Mouse (Mus musculus): ENCODE measurements around the gene Tnr. TPM values are rescaled to one million over a fixed set of nuclear protein-coding genes. Genes with fewer than 3 reads are reported as not detected.

Tnr gene
- polyA plus RNA-seq, 1 experiment from 2014 or later: 0.02 TPM

- Histone ChIP-seq H3K9me3 (replicated peaks) (no peaks in the 10 kb centered on the region), H3K4me3 (replicated peaks) (no peak overlapping the region), H3K36me3 (replicated peaks) (no peaks in the 10 kb centered on the region), H3K9ac (no peak overlapping the region), H3K27ac (replicated peaks) (no peak overlapping the region), H3K27me3 (no peaks in the 10 kb centered on the region), H3K4me2 (no peak overlapping the region), H3K4me1 (replicated peaks) (no peaks in the 10 kb centered on the region)
- ATAC-seq (ENCODE audit: insufficient read depth): no peak
These were observed 237.4 kb downstream of the Tnr start for GRCm38 (mm10) chr1:159760970-159761369.

DNA sequence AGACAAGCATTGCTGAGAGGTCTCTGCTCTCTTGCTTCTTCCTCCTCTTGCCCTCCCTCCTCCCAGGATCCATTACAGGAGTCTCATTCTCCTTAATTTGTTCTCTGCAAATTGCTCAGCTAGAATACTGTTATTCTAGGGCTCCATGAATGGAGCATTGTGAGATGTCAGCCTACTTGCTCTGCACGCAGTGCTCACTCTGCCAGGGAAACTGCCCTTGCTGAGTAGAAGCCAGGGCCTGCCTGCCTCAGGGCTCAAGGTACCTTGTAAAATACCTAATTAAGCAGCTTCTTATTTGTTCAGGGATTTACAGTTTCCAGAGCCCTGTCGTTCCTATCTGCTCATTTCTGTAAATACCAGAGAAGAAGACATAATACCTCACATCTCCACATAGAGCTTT, 240.3 kb downstream of the Tnr start:
- Histone ChIP-seq H3K27ac (replicated peaks) (no peak overlapping the region), H3K27me3 (no peaks in the 10 kb centered on the region), H3K9ac (no peak overlapping the region), H3K4me2 (no peak overlapping the region), H3K4me1 (replicated peaks) (no peaks in the 10 kb centered on the region), H3K4me3 (replicated peaks) (no peak overlapping the region), H3K9me3 (replicated peaks) (no peaks in the 10 kb centered on the region), H3K36me3 (replicated peaks) (no peaks in the 10 kb centered on the region)
- ATAC-seq (ENCODE audit: insufficient read depth): no peak
- 56% methylated on average over 2 of the region's 2 CpGs for WGBS (ENCODE audit: insufficient replicate concordance)

DNA sequence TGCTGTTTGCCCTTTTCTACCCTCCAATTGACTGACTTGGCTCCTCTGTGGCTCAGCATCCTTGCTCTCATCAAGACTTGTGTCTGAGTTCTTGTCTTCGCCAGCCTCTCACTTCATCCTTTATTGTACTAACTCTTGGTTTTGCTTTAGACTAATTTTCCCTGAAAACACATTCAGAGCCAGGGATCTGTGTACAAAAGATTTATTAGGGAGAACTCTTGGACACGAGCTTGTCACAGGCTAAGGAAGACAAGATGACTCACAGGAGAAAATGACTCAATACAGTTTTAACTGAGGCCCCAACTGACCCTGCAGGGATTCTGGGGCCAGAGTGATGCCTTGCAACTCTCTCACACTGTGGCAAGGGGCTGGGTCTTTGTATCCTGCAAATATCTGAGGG, 241.3 kb downstream of the Tnr start:
- no peak for ATAC-seq (ENCODE audit: insufficient read depth)
- Histone ChIP-seq H3K27me3 (no peaks in the 10 kb centered on the region), H3K36me3 (replicated peaks) (no peaks in the 10 kb centered on the region), H3K4me2 (no peak overlapping the region), H3K4me1 (replicated peaks) (no peaks in the 10 kb centered on the region), H3K9me3 (replicated peaks) (no peaks in the 10 kb centered on the region), H3K27ac (replicated peaks) (no peak overlapping the region), H3K9ac (no peak overlapping the region), H3K4me3 (replicated peaks) (no peak overlapping the region)
- 39% methylated on average over 2 of the region's 2 CpGs for WGBS (ENCODE audit: insufficient replicate concordance)

GRCm38 (mm10) chr1:159769948-159770347, 246.4 kb downstream of the Tnr start:
- Histone ChIP-seq H3K27ac (replicated peaks) (no peak overlapping the region), H3K9ac (no peak overlapping the region), H3K4me3 (replicated peaks) (no peak overlapping the region), H3K36me3 (replicated peaks) (no peaks in the 10 kb centered on the region), H3K27me3 (no peaks in the 10 kb centered on the region), H3K4me2 (no peak overlapping the region), H3K9me3 (replicated peaks) (no peaks in the 10 kb centered on the region), H3K4me1 (replicated peaks) (no peaks in the 10 kb centered on the region)
- no peak for ATAC-seq (ENCODE audit: insufficient read depth)
- 61% methylated on average over 6 of the region's 6 CpGs for WGBS (ENCODE audit: insufficient replicate concordance)

GRCm38 (mm10) chr1:159773671-159774070, 250.1 kb downstream of the Tnr start:
- Histone ChIP-seq H3K27ac (replicated peaks) (no peak overlapping the region), H3K9me3 (replicated peaks) (no peaks in the 10 kb centered on the region), H3K4me3 (replicated peaks) (no peak overlapping the region), H3K4me2 (no peak overlapping the region), H3K27me3 (no peaks in the 10 kb centered on the region), H3K36me3 (replicated peaks) (no peaks in the 10 kb centered on the region), H3K9ac (no peak overlapping the region), H3K4me1 (replicated peaks) (no peaks in the 10 kb centered on the region)
- no peak for ATAC-seq (ENCODE audit: insufficient read depth)
- 64% methylated on average over 12 of the region's 12 CpGs for WGBS (ENCODE audit: insufficient replicate concordance)

DNA sequence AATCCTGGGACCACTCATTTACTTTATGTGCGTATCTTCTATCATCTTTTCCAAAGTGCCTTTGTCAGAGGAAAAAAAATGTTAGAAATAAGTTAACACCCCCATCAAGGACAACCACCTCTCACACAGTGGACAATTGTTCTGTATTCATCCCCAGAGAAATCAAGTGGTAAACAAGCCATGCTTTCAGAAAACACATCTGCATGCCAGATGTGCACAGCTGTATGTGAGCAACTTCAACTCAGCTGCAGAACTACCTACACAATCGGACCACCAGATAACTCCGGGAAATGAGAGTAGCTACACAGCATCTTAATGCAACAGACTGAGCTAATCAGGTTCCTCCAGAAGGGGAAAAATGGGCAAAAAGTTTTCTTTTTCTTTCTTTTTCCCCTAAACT, 251.6 kb downstream of the Tnr start:
- H3K27me3 ChIP-seq: no peaks in the 10 kb centered on the region
- H3K9me3 ChIP-seq (replicated peaks): no peaks in the 10 kb centered on the region
- no peak overlapping the region for H3K4me3 ChIP-seq (replicated peaks)
- H3K9ac ChIP-seq: no peak overlapping the region
- H3K27ac ChIP-seq (replicated peaks): no peak overlapping the region
- ATAC-seq (ENCODE audit: insufficient read depth): no peak
- no peak overlapping the region for H3K4me2 ChIP-seq
- WGBS (ENCODE audit: insufficient replicate concordance): 74% methylated on average over 3 of the region's 3 CpGs
- H3K36me3 ChIP-seq (replicated peaks): no peaks in the 10 kb centered on the region
- H3K4me1 ChIP-seq (replicated peaks): no peaks in the 10 kb centered on the region

DNA sequence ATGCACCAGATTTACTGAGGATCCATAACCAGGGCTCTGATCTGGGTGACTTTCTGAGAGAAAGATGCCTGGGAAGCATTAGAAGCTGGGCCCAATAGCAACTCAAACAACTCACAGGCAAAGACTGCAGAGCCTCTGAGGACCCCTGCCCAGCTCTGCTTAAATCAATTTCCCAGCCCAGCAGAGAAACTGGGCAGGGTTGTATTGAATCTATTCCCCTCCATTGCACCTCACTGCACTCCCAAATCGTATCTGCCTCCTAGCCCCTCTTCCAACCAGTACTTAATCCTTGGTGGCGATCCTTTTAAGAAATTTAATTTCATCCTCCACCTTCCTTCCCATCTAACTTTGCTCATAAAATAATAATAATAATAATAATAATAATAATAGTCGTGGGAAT, 253.5 kb downstream of the Tnr start:
- Histone ChIP-seq H3K4me1 (replicated peaks) (no peaks in the 10 kb centered on the region), H3K27me3 (no peaks in the 10 kb centered on the region), H3K4me2 (no peak overlapping the region), H3K4me3 (replicated peaks) (no peak overlapping the region), H3K9me3 (replicated peaks) (no peaks in the 10 kb centered on the region), H3K36me3 (replicated peaks) (no peaks in the 10 kb centered on the region), H3K9ac (no peak overlapping the region), H3K27ac (replicated peaks) (no peak overlapping the region)
- ATAC-seq (ENCODE audit: insufficient read depth): no peak
- WGBS (ENCODE audit: insufficient replicate concordance): 64% methylated on average over 3 of the region's 3 CpGs

- no peak overlapping the region for H3K9ac ChIP-seq
- no peak overlapping the region for H3K4me3 ChIP-seq (replicated peaks)
- H3K27ac ChIP-seq (replicated peaks): no peak overlapping the region
- WGBS (ENCODE audit: insufficient replicate concordance): 62% methylated on average over 3 of the region's 3 CpGs
- no peak for ATAC-seq (ENCODE audit: insufficient read depth)
- no peaks in the 10 kb centered on the region for H3K27me3 ChIP-seq
- H3K36me3 ChIP-seq (replicated peaks): no peaks in the 10 kb centered on the region
- H3K9me3 ChIP-seq (replicated peaks): no peaks in the 10 kb centered on the region
- H3K4me1 ChIP-seq (replicated peaks): no peaks in the 10 kb centered on the region
- no peak overlapping the region for H3K4me2 ChIP-seq
These were observed 255.9 kb downstream of the Tnr start for GRCm38 (mm10) chr1:159779424-159779823.

GRCm38 (mm10) chr1:159783842-159784241, 260.3 kb downstream of the Tnr start:
- no peaks in the 10 kb centered on the region for H3K27me3 ChIP-seq
- no peak overlapping the region for H3K4me3 ChIP-seq (replicated peaks)
- ATAC-seq (ENCODE audit: insufficient read depth): no peak
- 29% methylated on average over 5 of the region's 5 CpGs for WGBS (ENCODE audit: insufficient replicate concordance)
- H3K9ac ChIP-seq: no peak overlapping the region
- H3K27ac ChIP-seq (replicated peaks): no peak overlapping the region
- no peaks in the 10 kb centered on the region for H3K36me3 ChIP-seq (replicated peaks)
- H3K4me1 ChIP-seq (replicated peaks): no peaks in the 10 kb centered on the region
- no peaks in the 10 kb centered on the region for H3K9me3 ChIP-seq (replicated peaks)
- H3K4me2 ChIP-seq: no peak overlapping the region

DNA sequence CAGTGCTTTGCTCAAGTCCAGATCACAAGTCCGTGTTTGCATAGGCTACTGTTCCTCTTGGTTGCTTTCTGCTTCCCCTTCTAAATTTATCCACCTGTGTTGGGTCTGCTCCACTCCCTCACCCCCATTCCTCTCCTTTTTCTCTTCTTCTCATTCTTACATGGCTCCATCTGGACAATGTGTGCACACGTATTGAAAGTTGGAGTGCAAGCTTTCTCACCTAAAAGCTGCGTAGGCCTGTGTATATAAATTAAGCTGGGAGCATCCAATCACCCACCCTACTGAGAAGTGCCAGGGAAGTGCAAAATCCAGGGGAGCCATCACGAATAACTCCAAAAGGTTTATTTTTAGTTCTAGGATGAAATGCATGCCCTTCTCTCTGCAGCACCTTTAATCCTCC, 264.7 kb downstream of the Tnr start:
- H3K27me3 ChIP-seq: no peaks in the 10 kb centered on the region
- no peaks in the 10 kb centered on the region for H3K9me3 ChIP-seq (replicated peaks)
- ATAC-seq (ENCODE audit: insufficient read depth): no peak
- no peaks in the 10 kb centered on the region for H3K4me1 ChIP-seq (replicated peaks)
- H3K36me3 ChIP-seq (replicated peaks): no peaks in the 10 kb centered on the region
- no peak overlapping the region for H3K27ac ChIP-seq (replicated peaks)
- no peak overlapping the region for H3K4me3 ChIP-seq (replicated peaks)
- no peak overlapping the region for H3K9ac ChIP-seq
- 56% methylated on average over 4 of the region's 4 CpGs for WGBS (ENCODE audit: insufficient replicate concordance)
- no peak overlapping the region for H3K4me2 ChIP-seq

DNA sequence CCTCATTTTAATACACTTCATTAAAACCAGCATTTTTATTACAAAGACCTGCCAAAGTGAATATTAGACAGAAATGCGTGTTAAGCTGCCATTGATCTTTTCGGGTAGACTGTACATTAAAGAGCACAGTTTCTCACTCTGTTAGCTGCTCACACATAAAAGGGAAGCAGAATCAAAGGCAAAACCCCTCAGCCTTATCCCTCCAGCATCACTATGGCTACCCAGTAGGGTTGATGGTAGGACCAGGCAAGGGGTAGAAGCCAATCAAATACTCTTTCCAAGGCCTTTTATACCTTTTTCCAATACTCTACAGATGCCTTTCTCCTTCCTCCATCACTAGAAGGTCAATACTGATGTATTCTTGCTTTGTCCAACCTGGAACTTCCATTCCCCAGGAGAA, 269.0 kb downstream of the Tnr start:
- WGBS (ENCODE audit: insufficient replicate concordance): 63% methylated on average over 2 of the region's 2 CpGs
- Histone ChIP-seq H3K4me2 (no peak overlapping the region), H3K27ac (replicated peaks) (no peak overlapping the region), H3K4me3 (replicated peaks) (no peak overlapping the region), H3K9ac (no peak overlapping the region), H3K27me3 (no peaks in the 10 kb centered on the region), H3K36me3 (replicated peaks) (no peaks in the 10 kb centered on the region), H3K4me1 (replicated peaks) (no peaks in the 10 kb centered on the region), H3K9me3 (replicated peaks) (no peaks in the 10 kb centered on the region)
- ATAC-seq (ENCODE audit: insufficient read depth): no peak

DNA sequence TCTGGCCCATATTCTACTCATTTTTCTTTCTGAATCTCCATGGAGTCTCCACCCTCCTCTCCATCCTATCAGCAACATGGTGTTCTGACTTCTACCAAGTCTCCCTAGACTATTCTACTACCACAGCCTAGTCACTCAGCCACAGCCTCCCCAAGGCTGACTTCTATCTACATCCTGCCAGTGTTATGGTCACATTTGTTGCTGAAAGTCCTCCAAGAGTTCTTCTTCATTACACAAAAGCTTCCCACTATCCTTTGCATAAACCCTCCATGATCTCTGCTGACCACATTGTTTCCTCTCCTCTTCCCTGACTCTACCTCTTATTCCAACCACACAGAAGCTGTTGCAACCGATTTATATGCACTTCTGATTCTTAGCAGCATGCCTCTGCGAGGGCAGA, 272.5 kb downstream of the Tnr start:
- Histone ChIP-seq H3K27me3 (no peaks in the 10 kb centered on the region), H3K9ac (no peak overlapping the region), H3K9me3 (replicated peaks) (no peaks in the 10 kb centered on the region), H3K36me3 (replicated peaks) (no peaks in the 10 kb centered on the region), H3K4me3 (replicated peaks) (no peak overlapping the region), H3K4me2 (no peak overlapping the region), H3K4me1 (replicated peaks) (no peaks in the 10 kb centered on the region), H3K27ac (replicated peaks) (no peak overlapping the region)
- WGBS (ENCODE audit: insufficient replicate concordance): 25% methylated on average over 2 of the region's 2 CpGs
- ATAC-seq (ENCODE audit: insufficient read depth): no peak

Data from liver, embryonic 15.5 days (tissue).